Mouse (Mus musculus): ENCODE measurements around the gene Ltf. TPM values are rescaled to one million over a fixed set of nuclear protein-coding genes. Genes with fewer than 3 reads are reported as not detected.

Gene Ltf
- total RNA-seq (2014; rRNA removed) (0.93 TPM in 1 of 2 replicates, not detected in the other), polyA plus RNA-seq (2015; fragmentation: Nextera tagmentation; extraction: Ambion mirVana) (0.82 and 1.4 TPM in 2 replicates)

DNA sequence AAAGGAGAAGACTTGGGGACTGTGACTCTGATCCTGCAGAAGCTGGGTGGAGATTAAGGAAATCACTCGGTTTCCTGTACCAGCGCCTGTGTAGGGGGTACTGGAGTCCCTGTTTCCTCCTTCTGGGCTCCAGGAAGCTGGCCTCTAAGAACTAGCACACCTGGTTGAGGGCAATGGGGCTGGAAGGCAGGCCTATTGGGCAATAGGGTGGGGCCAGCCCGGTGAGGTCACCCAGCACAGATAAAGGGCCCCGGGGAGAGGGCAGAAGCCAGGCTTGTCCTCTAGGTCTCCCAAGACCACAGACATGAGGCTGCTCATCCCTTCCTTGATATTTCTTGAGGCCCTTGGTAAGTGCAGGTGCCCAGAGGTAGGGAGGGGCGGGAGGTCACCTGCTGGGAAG lies at the start of gene Ltf:
Gene Ltf, plus strand, starts transcription at position 250 of the 400 bp plus-strand sequence.
- Histone ChIP-seq H3K9ac (replicated peaks; ENCODE audit: low read length, poor library complexity, severe bottlenecking) (no peak within 1 kb of the TSS), H3K36me3 (ENCODE audit: insufficient read depth, low read length) (no peaks in the 10 kb centered on the region), H3K27me3 (ENCODE audit: insufficient read depth, low read length) (no peaks in the 10 kb centered on the region), H3K27ac (ENCODE audit: low read depth, low read length) (no peak within 1 kb of the TSS), H3K4me1 (ENCODE audit: insufficient read depth, low read length) (no peaks in the 10 kb centered on the region), H3K9me3 (ENCODE audit: low read length) (no peaks in the 10 kb centered on the region), H3K4me2 (ENCODE audit: low read depth, low read length, poor library complexity, severe bottlenecking) (no peak within 1 kb of the TSS), H3K4me3 (ENCODE audit: low read depth, low read length) (no peak within 1 kb of the TSS)
- ATAC-seq (ENCODE audit: low FRiP score) (no peak), DNase-seq (ENCODE audit: low spot score) (no peak)
- WGBS = 78% methylated on average over 5 of the region's 5 CpGs
- no peak for TF ChIP-seq CTCF (IDR thresholded peaks at IDR 0.05)

GRCm38 (mm10) chr9:110979411-110979810 lies 39.7 kb upstream of the Ltf start:
- Histone ChIP-seq H3K9me3 (ENCODE audit: low read length) (no peaks in the 10 kb centered on the region), H3K9ac (replicated peaks; ENCODE audit: low read length, poor library complexity, severe bottlenecking) (no peak overlapping the region), H3K36me3 (ENCODE audit: insufficient read depth, low read length) (no peaks in the 10 kb centered on the region), H3K27ac (ENCODE audit: low read depth, low read length) (no peak overlapping the region), H3K4me1 (ENCODE audit: insufficient read depth, low read length) (no peaks in the 10 kb centered on the region), H3K27me3 (ENCODE audit: insufficient read depth, low read length) (no peaks in the 10 kb centered on the region), H3K4me3 (ENCODE audit: low read depth, low read length) (no peak overlapping the region), H3K4me2 (ENCODE audit: low read depth, low read length, poor library complexity, severe bottlenecking) (no peak overlapping the region)
- DNase-seq (ENCODE audit: low spot score) = no peak
- 93% methylated on average over 11 of the region's 11 CpGs for WGBS
- no peak for ATAC-seq (ENCODE audit: low FRiP score)
- TF ChIP-seq CTCF (IDR thresholded peaks at IDR 0.05) = no peak

DNA sequence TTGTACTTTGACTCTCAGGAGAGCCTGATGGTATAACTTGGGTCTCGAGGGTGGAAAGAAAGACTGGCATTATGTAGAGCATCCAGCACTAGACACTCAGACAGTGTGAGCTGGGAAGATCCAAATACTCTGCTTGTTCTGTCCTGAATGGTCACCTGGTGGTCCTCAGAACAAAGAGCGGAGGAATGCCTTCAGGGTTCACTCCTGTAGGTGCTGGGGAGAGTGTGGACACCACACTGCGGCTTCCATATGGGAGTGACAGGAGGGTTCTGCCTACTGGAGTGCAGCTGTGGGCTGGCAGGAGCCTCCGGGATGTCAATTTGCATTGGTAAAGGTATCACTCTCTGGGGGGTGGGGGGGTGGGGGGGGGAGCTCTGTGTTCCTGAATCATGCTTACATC lies 36.7 kb upstream of the Ltf start:
- H3K27me3 ChIP-seq (ENCODE audit: insufficient read depth, low read length) = no peaks in the 10 kb centered on the region
- no peak overlapping the region for H3K4me3 ChIP-seq (ENCODE audit: low read depth, low read length)
- TF ChIP-seq CTCF (IDR thresholded peaks at IDR 0.05) = no peak
- DNase-seq (ENCODE audit: low spot score) = no peak
- no peak overlapping the region for H3K9ac ChIP-seq (replicated peaks; ENCODE audit: low read length, poor library complexity, severe bottlenecking)
- no peaks in the 10 kb centered on the region for H3K4me1 ChIP-seq (ENCODE audit: insufficient read depth, low read length)
- H3K4me2 ChIP-seq (ENCODE audit: low read depth, low read length, poor library complexity, severe bottlenecking) = no peak overlapping the region
- H3K27ac ChIP-seq (ENCODE audit: low read depth, low read length) = no peak overlapping the region
- no peaks in the 10 kb centered on the region for H3K36me3 ChIP-seq (ENCODE audit: insufficient read depth, low read length)
- WGBS = 60% methylated on average over 4 of the region's 4 CpGs
- no peaks in the 10 kb centered on the region for H3K9me3 ChIP-seq (ENCODE audit: low read length)
- ATAC-seq (ENCODE audit: low FRiP score) = no peak

GRCm38 (mm10) chr9:110984096-110984495 lies 35.0 kb upstream of the Ltf start:
- DNase-seq (ENCODE audit: low spot score) (no peak), ATAC-seq (ENCODE audit: low FRiP score) (no peak)
- Histone ChIP-seq H3K4me1 (ENCODE audit: insufficient read depth, low read length) (no peaks in the 10 kb centered on the region), H3K4me2 (ENCODE audit: low read depth, low read length, poor library complexity, severe bottlenecking) (no peak overlapping the region), H3K4me3 (ENCODE audit: low read depth, low read length) (no peak overlapping the region), H3K27me3 (ENCODE audit: insufficient read depth, low read length) (no peaks in the 10 kb centered on the region), H3K9ac (replicated peaks; ENCODE audit: low read length, poor library complexity, severe bottlenecking) (no peak overlapping the region), H3K27ac (ENCODE audit: low read depth, low read length) (no peak overlapping the region), H3K9me3 (ENCODE audit: low read length) (no peaks in the 10 kb centered on the region), H3K36me3 (ENCODE audit: insufficient read depth, low read length) (no peaks in the 10 kb centered on the region)
- 89% methylated on average over 9 of the region's 9 CpGs for WGBS
- TF ChIP-seq CTCF (IDR thresholded peaks at IDR 0.05) = no peak

- Histone ChIP-seq H3K9me3 (ENCODE audit: low read length) (no peaks in the 10 kb centered on the region), H3K4me1 (ENCODE audit: insufficient read depth, low read length) (no peaks in the 10 kb centered on the region), H3K4me2 (ENCODE audit: low read depth, low read length, poor library complexity, severe bottlenecking) (no peak overlapping the region), H3K4me3 (ENCODE audit: low read depth, low read length) (no peak overlapping the region), H3K9ac (replicated peaks; ENCODE audit: low read length, poor library complexity, severe bottlenecking) (no peak overlapping the region), H3K27ac (ENCODE audit: low read depth, low read length) (no peak overlapping the region), H3K27me3 (ENCODE audit: insufficient read depth, low read length) (no peaks in the 10 kb centered on the region), H3K36me3 (ENCODE audit: insufficient read depth, low read length) (no peaks in the 10 kb centered on the region)
- DNase-seq (ENCODE audit: low spot score) = no peak
- TF ChIP-seq CTCF (IDR thresholded peaks at IDR 0.05) = no peak
- 92% methylated on average over 5 of the region's 5 CpGs for WGBS
- ATAC-seq (ENCODE audit: low FRiP score) = no peak
These were observed 33.5 kb upstream of the Ltf start for GRCm38 (mm10) chr9:110985541-110985940.

GRCm38 (mm10) chr9:110985951-110986350 lies 33.1 kb upstream of the Ltf start:
- no peaks in the 10 kb centered on the region for H3K9me3 ChIP-seq (ENCODE audit: low read length)
- no peak for TF ChIP-seq CTCF (IDR thresholded peaks at IDR 0.05)
- no peak overlapping the region for H3K4me2 ChIP-seq (ENCODE audit: low read depth, low read length, poor library complexity, severe bottlenecking)
- WGBS = 84% methylated on average over 8 of the region's 8 CpGs
- no peaks in the 10 kb centered on the region for H3K36me3 ChIP-seq (ENCODE audit: insufficient read depth, low read length)
- no peaks in the 10 kb centered on the region for H3K4me1 ChIP-seq (ENCODE audit: insufficient read depth, low read length)
- ATAC-seq (ENCODE audit: low FRiP score) = no peak
- no peak for DNase-seq (ENCODE audit: low spot score)
- H3K27ac ChIP-seq (ENCODE audit: low read depth, low read length) = no peak overlapping the region
- H3K9ac ChIP-seq (replicated peaks; ENCODE audit: low read length, poor library complexity, severe bottlenecking) = no peak overlapping the region
- no peaks in the 10 kb centered on the region for H3K27me3 ChIP-seq (ENCODE audit: insufficient read depth, low read length)
- no peak overlapping the region for H3K4me3 ChIP-seq (ENCODE audit: low read depth, low read length)

Measured in midbrain, postnatal 0 days (tissue).